Mouse (Mus musculus) CH12.LX (cell line): ENCODE data around the gene Calml3. TPM values are rescaled to one million over a fixed set of nuclear protein-coding genes. Genes with fewer than 3 reads are reported as not detected.

ENCODE experiments used
- DNase-seq: peaks from one replicate; pipeline ENCODE4 v3.0.0-alpha.2; 2013; ENCODE audit errors: extremely low read depth
- H3K27ac ChIP-seq: 2 replicates; pipeline ENCODE4 v1.5.1; 2012; ENCODE audit warnings: low read depth, mild to moderate bottlenecking, control low read depth, moderate library complexity; ENCODE audit not compliant: insufficient read depth
- H3K27me3 ChIP-seq: replicated peaks from 2 replicates; pipeline ENCODE3; 2012; ENCODE audit warnings: inconsistent platforms
- H3K36me3 ChIP-seq, 2 experiments: replicated peaks in 1 of 2; 2 replicates each; pipeline versions ENCODE3 to v1.6.1; 2012; ENCODE audit warnings: inconsistent platforms in 1 of 2, low read length in 1 of 2, mild to moderate bottlenecking in 1 of 2, mixed read lengths in 1 of 2, moderate library complexity in 1 of 2; ENCODE audit not compliant: control insufficient read depth in 1 of 2, insufficient read depth in 1 of 2
- H3K4me1 ChIP-seq, 2 experiments: 2 replicates each; pipeline ENCODE4 v1.6.1; 2012; ENCODE audit warnings: inconsistent platforms in 1 of 2, moderate library complexity in 1 of 2; ENCODE audit not compliant: insufficient read depth in 2 of 2, control insufficient read depth in 1 of 2
- H3K4me2 ChIP-seq: 2 replicates; pipeline ENCODE4 v1.6.1; 2012; ENCODE audit warnings: low read depth, mild to moderate bottlenecking, control low read depth; ENCODE audit not compliant: poor library complexity, insufficient read depth, severe bottlenecking
- H3K4me3 ChIP-seq, 3 experiments: fragments of 150-350 bp in 1 of 3; sonication (generic) in 1 of 3; replicated peaks in 1 of 3; 2 replicates each; pipeline versions ENCODE3 to v1.5.1; 2011 to 2012; ENCODE audit warnings: low read depth in 2 of 3, low read length in 2 of 3, mild to moderate bottlenecking in 2 of 3, moderate library complexity in 2 of 3, control low read depth in 1 of 3, improper control_type of control experiment in 1 of 3, inconsistent platforms in 1 of 3, mixed read lengths in 1 of 3; ENCODE audit not compliant: poor library complexity in 1 of 3
- H3K79me2 ChIP-seq: replicated peaks from 2 replicates; pipeline ENCODE4 v1.6.1; 2012; ENCODE audit warnings: mild to moderate bottlenecking, moderate library complexity; ENCODE audit not compliant: control insufficient read depth, poor library complexity, insufficient read depth, severe bottlenecking; ENCODE audit errors: extremely low read depth
- H3K9ac ChIP-seq: 2 replicates; pipeline ENCODE4 v1.6.1; 2012; ENCODE audit warnings: low read depth, mild to moderate bottlenecking, control low read depth, moderate library complexity; ENCODE audit not compliant: insufficient read depth
- H3K9me3 ChIP-seq: replicated peaks from 2 replicates; pipeline ENCODE3; 2012; ENCODE audit warnings: low read length, inconsistent platforms, mixed read lengths
- E2F4 ChIP-seq: IDR thresholded peaks from 2 replicates; pipeline ENCODE4 v1.6.1; 2011; ENCODE audit warnings: low read depth, low read length, improper control_type of control experiment; ENCODE audit not compliant: insufficient replicate concordance
- EP300 ChIP-seq: IDR thresholded peaks from 2 replicates; pipeline ENCODE4 v1.6.1; 2011; ENCODE audit warnings: low read length, improper control_type of control experiment
- ETS1 ChIP-seq: conservative IDR thresholded peaks from 2 replicates; pipeline ENCODE4 v1.6.1; 2012; ENCODE audit warnings: low read depth, mild to moderate bottlenecking, inconsistent platforms, low read length, improper control_type of control experiment, moderate library complexity
- GABPA ChIP-seq: IDR thresholded peaks from 2 replicates; pipeline ENCODE4 v1.6.1; 2012; ENCODE audit warnings: low read depth, low read length, improper control_type of control experiment, inconsistent platforms; ENCODE audit not compliant: insufficient replicate concordance
- IRF4 ChIP-seq: IDR thresholded peaks from 2 replicates; pipeline ENCODE4 v1.6.1; 2014; ENCODE audit warnings: low read depth, mild to moderate bottlenecking, inconsistent platforms, low read length, improper control_type of control experiment
- JUN ChIP-seq: IDR thresholded peaks from 2 replicates; pipeline ENCODE4 v1.6.1; 2011; ENCODE audit warnings: low read depth, mild to moderate bottlenecking, low read length, improper control_type of control experiment, moderate library complexity; ENCODE audit not compliant: insufficient read depth
- JUND ChIP-seq: conservative IDR thresholded peaks from 2 replicates; pipeline ENCODE4 v1.6.1; 2011; ENCODE audit warnings: low read depth, low read length, improper control_type of control experiment
- MAFK ChIP-seq: IDR thresholded peaks from 2 replicates; pipeline ENCODE4 v1.6.1; 2011; ENCODE audit warnings: low read length, improper control_type of control experiment; ENCODE audit not compliant: insufficient replicate concordance
- MEF2A ChIP-seq: IDR thresholded peaks from 2 replicates; pipeline ENCODE4 v1.6.1; 2014; ENCODE audit warnings: low read depth, mild to moderate bottlenecking, inconsistent platforms, low read length, improper control_type of control experiment, borderline replicate concordance
- MXI1 ChIP-seq: IDR thresholded peaks from 2 replicates; pipeline ENCODE4 v1.6.1; 2011; ENCODE audit warnings: mild to moderate bottlenecking, low read depth, low read length, improper control_type of control experiment
- MYC ChIP-seq: IDR thresholded peaks from 2 replicates; pipeline ENCODE4 v1.6.1; 2011; ENCODE audit warnings: low read depth, mild to moderate bottlenecking, improper control_type of control experiment, low read length
- NELFE ChIP-seq: IDR thresholded peaks from 2 replicates; pipeline ENCODE4 v1.6.1; 2011; ENCODE audit warnings: low read depth, low read length, improper control_type of control experiment
- NRF1 ChIP-seq: IDR thresholded peaks from 2 replicates; pipeline ENCODE4 v1.6.1; 2014; ENCODE audit warnings: low read depth, mild to moderate bottlenecking, inconsistent platforms, low read length, improper control_type of control experiment, moderate library complexity
- POLR2A ChIP-seq: IDR thresholded peaks from 2 replicates; pipeline ENCODE4 v1.6.1; 2011; ENCODE audit warnings: low read depth, mild to moderate bottlenecking, improper control_type of control experiment, low read length
- POLR2AphosphoS2 ChIP-seq: IDR thresholded peaks from 2 replicates; pipeline ENCODE4 v1.6.1; 2011; ENCODE audit warnings: low read depth, low read length, improper control_type of control experiment
- RAD21 ChIP-seq: IDR thresholded peaks from 2 replicates; pipeline ENCODE4 v1.6.1; 2011; ENCODE audit warnings: low read depth, mild to moderate bottlenecking, low read length, improper control_type of control experiment, moderate library complexity
- RCOR1 ChIP-seq: conservative IDR thresholded peaks from 2 replicates; pipeline ENCODE4 v1.6.1; 2012; ENCODE audit warnings: low read depth, mild to moderate bottlenecking, inconsistent platforms, low read length, improper control_type of control experiment
- SIN3A ChIP-seq: IDR thresholded peaks from 2 replicates; pipeline ENCODE4 v1.6.1; 2012; ENCODE audit warnings: low read length, improper control_type of control experiment, inconsistent platforms
- SMC3 ChIP-seq: IDR thresholded peaks from 2 replicates; pipeline ENCODE4 v1.6.1; 2011; ENCODE audit warnings: low read depth, low read length, improper control_type of control experiment
- TBP ChIP-seq: conservative IDR thresholded peaks from 2 replicates; pipeline ENCODE4 v1.6.1; 2011; ENCODE audit warnings: low read depth, low read length, improper control_type of control experiment
- USF1 ChIP-seq: IDR thresholded peaks from 2 replicates; pipeline ENCODE4 v1.6.1; 2014; ENCODE audit warnings: low read depth, mild to moderate bottlenecking, inconsistent platforms, low read length, improper control_type of control experiment
- USF2 ChIP-seq: conservative IDR thresholded peaks from 2 replicates; pipeline ENCODE4 v1.6.1; 2011; ENCODE audit warnings: low read depth, low read length, improper control_type of control experiment
- ZC3H11A ChIP-seq: IDR thresholded peaks from 2 replicates; pipeline ENCODE4 v1.6.1; 2012; ENCODE audit warnings: low read depth, mild to moderate bottlenecking, inconsistent platforms, low read length, improper control_type of control experiment
- ZKSCAN1 ChIP-seq: IDR thresholded peaks from 2 replicates; pipeline ENCODE4 v1.6.1; 2012; ENCODE audit warnings: low read depth, inconsistent platforms, low read length, improper control_type of control experiment, borderline replicate concordance
- ZMIZ1 ChIP-seq: IDR thresholded peaks from 2 replicates; pipeline ENCODE4 v1.6.1; 2012; ENCODE audit warnings: low read depth, mild to moderate bottlenecking, inconsistent platforms, low read length, improper control_type of control experiment
- ZNF384 ChIP-seq: IDR thresholded peaks from 2 replicates; pipeline ENCODE4 v1.6.1; 2012; ENCODE audit warnings: low read depth, low read length, improper control_type of control experiment, inconsistent platforms
- dilution Hi-C: fragments of 300-500 bp; cut with MboI; formaldehyde crosslinking; loops from 2 replicates; pipeline ENCODE4 v1.14.3; 2020; ENCODE audit warnings: low sequenced_read_pairs; ENCODE audit not compliant: extremely low pct_unique_long_range_greater_than_20kb, extremely low pct_ligation_motif_present
- in situ Hi-C: fragments of 300-500 bp; cut with MboI; formaldehyde crosslinking; loops from 3 replicates; pipeline ENCODE4 v1.14.3; 2019; ENCODE audit warnings: low sequenced_read_pairs, low pct_ligation_motif_present, low pct_unique_long_range_greater_than_20kb, mixed read lengths
- polyA plus RNA-seq: library from polyadenylated mRNA; unstranded; fragments of >175 nt; gene quantifications from 2 replicates; pipeline ENCODE4 v1.2.1, GENCODE M21; 2012; ENCODE audit warnings: low read depth; ENCODE audit not compliant: insufficient read length
- total RNA-seq, 2 experiments: library from RNA; depleted of rRNA; stranded (reverse); fragments of 300-350 nt in 1 of 2; fragments of >200 nt in 1 of 2; gene quantifications; 2 replicates each; pipeline ENCODE4 v1.2.3; 2012 to 2014

Gene Calml3
- total and polyA plus RNA-seq, 3 experiments, result not detected

- no peak overlapping the region for H3K9ac ChIP-seq
- H3K4me2 ChIP-seq, result no peak overlapping the region
- TF ChIP-seq TBP (no peak), RCOR1 (no peak), E2F4 (no peak), SMC3 (no peak), MAFK (no peak), SIN3A (no peak), NRF1 (no peak), MEF2A (no peak), IRF4 (no peak), GABPA (no peak), ZC3H11A (no peak), ZNF384 (no peak), MYC (no peak)
- H3K36me3 ChIP-seq, result no peaks in the 10 kb centered on the region
- dilution Hi-C loops (no loop called here), in situ Hi-C loops (loop anchor here (25.0 kb wide), 1 partner anchor 116 kb away; no protein-coding TSS in a partner anchor)
- H3K27me3 ChIP-seq, result no peaks in the 10 kb centered on the region
- no peak overlapping the region for H3K4me3 ChIP-seq
- H3K79me2 ChIP-seq, result no peaks in the 10 kb centered on the region
- H3K27ac ChIP-seq, result no peak overlapping the region
- no peaks in the 10 kb centered on the region for H3K9me3 ChIP-seq
- H3K4me1 ChIP-seq, result peaks cover 9 to 10% of the 10 kb centered on the region in 2 experiments
- no peak for DNase-seq
Measured at GRCm38 (mm10) chr13:3771221-3771620, 32.9 kb downstream of the Calml3 start.

DNA sequence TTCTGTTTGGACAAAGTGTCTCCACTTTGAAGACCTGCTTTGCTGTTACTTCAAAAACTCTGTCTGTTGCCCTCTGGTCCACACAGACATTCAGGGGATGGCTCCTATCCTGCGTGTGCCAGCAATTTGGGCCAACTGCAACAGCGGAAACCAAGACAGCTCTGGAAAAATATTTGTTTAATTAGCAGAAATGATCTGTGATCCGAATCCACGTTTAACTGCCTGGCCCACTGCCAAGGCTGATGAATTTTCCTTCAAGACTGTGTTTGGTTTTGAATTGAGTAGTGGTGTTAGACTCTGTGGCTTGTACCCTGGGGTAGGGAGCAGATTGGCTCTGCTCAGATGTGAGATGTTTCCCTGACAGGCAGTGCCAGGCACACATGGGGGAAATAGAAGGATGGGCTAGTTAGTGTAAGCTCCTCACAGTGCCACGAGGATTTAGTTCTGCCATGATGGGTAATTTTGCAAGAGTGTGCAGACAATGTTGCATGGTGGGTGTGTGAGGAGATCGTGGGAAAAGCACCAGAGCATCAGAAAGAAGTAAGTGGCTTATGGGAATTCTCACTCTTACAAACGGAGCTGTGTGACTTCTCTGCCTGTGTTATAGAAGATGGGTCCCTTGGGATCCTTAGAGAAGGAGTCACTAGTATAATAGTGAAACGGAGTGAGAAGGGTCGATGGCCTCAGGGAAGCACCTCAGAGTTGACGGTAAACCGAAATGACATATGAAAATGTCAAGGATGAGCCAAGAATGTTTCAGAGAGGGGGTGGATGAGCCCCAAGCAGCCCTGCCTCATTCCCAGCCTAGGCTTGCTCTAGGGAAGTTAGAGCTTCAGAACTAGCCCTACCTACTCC lies 33.7 kb downstream of the Calml3 start:
- in situ Hi-C loops, result loop anchor here (25.0 kb wide), 1 partner anchor 117 kb away; no protein-coding TSS in a partner anchor
- Histone ChIP-seq H3K9me3 (no peaks in the 10 kb centered on the region), H3K36me3 (no peaks in the 10 kb centered on the region), H3K9ac (no peak overlapping the region)
- dilution Hi-C loops, result no loop called here
- TF ChIP-seq EP300 (no peak), USF1 (no peak), MEF2A (no peak), GABPA (no peak), POLR2AphosphoS2 (no peak), MXI1 (no peak), RAD21 (no peak), USF2 (no peak), IRF4 (no peak), JUND (no peak), POLR2A (no peak), ZKSCAN1 (no peak), MYC (no peak), ETS1 (no peak), SMC3 (no peak), NELFE (no peak), JUN (no peak), ZMIZ1 (no peak), ZC3H11A (no peak)
- TF ChIP-seq, all 38 proteins: peak for 0
- Histone ChIP-seq H3K4me3 (no peak overlapping the region), H3K27ac (no peak overlapping the region), H3K4me1 (peaks cover 9 to 10% of the 10 kb centered on the region in 2 experiments), H3K27me3 (no peaks in the 10 kb centered on the region), H3K4me2 (no peak overlapping the region), H3K79me2 (no peaks in the 10 kb centered on the region)
- DNase-seq, result no peak
